8 mouse cellular contexts compared by ENCODE assay signal in genomic region chr9:62341701-62342440, GRCm38 (mm10). TPM values are rescaled to one million over a fixed set of nuclear protein-coding genes. Genes with fewer than 3 reads are reported as not detected.
DNase-seq lines count a peak whose midpoint lies in the region; ATAC-seq and TF ChIP-seq lines count a peak whose summit lies in the region.

No protein-coding gene starts in this region.

- H3K4me3 ChIP-seq in embryonic facial prominence, embryonic 13.5 days, result peak overlapping the region; percentile 88
- H3K4me3 ChIP-seq in hindbrain, postnatal 0 days (ENCODE audit: low read length), result peak overlapping the region; percentile 88
- H3K4me3 ChIP-seq in lung, postnatal 0 days (ENCODE audit: low read depth, low read length), result peak overlapping the region; percentile 90

- DNase-seq in heart, adult 18-20 months, result peak; percentile 43 to 77
- DNase-seq in heart, adult 8-10 months (ENCODE audit: low spot score), result no peak
- peak; percentile 46 for DNase-seq in MN1 (ENCODE audit: low spot score)
- DNase-seq in hindbrain, postnatal 0 days (ENCODE audit: low spot score), result peak; percentile 48
- DNase-seq in lung, postnatal 0 days (ENCODE audit: low spot score), result peak; percentile 38
- DNase-seq in right cerebral cortex, postnatal 4 days, result peak; percentile 44
- DNase-seq in frontal cortex, postnatal 36 days (ENCODE audit: low spot score in 2 of 2), result no peak

- no peak for ATAC-seq in embryonic facial prominence, embryonic 13.5 days (ENCODE audit: insufficient number of reproducible peaks, insufficient read depth, low FRiP score, low TSS enrichment, low read depth)
- 0 out of 2 replicates have a peak, but pooled peaks have one; percentile 0 for ATAC-seq in hindbrain, postnatal 0 days
- ATAC-seq in lung, postnatal 0 days, result no peak

- TF ChIP-seq CTCF in hindbrain, postnatal 0 days (IDR thresholded peaks at IDR 0.05; ENCODE audit: low read depth), result no peak
- TF ChIP-seq CTCF in lung, postnatal 0 days (IDR thresholded peaks at IDR 0.05), result no peak

- no peaks in the 10 kb centered on the region for H3K27me3 ChIP-seq in embryonic facial prominence, embryonic 13.5 days
- H3K27me3 ChIP-seq in hindbrain, postnatal 0 days (ENCODE audit: insufficient read depth, low read length), result no peaks in the 10 kb centered on the region
- H3K27me3 ChIP-seq in lung, postnatal 0 days (replicated peaks; ENCODE audit: insufficient read depth, low read length), result no peaks in the 10 kb centered on the region

- peak overlapping the region; percentile 71 for H3K4me2 ChIP-seq in embryonic facial prominence, embryonic 13.5 days
- H3K4me2 ChIP-seq in hindbrain, postnatal 0 days (ENCODE audit: low read depth, low read length), result peak overlapping the region; percentile 92
- peak overlapping the region; percentile 80 for H3K4me2 ChIP-seq in lung, postnatal 0 days (replicated peaks; ENCODE audit: low read depth, low read length)

- peak overlapping the region; percentile 95 for H3K9ac ChIP-seq in embryonic facial prominence, embryonic 13.5 days
- H3K9ac ChIP-seq in hindbrain, postnatal 0 days (replicated peaks; ENCODE audit: low read length), result peak overlapping the region; percentile 99
- H3K9ac ChIP-seq in lung, postnatal 0 days (replicated peaks; ENCODE audit: low read depth), result peak overlapping the region; percentile 98

- H3K27ac ChIP-seq in embryonic facial prominence, embryonic 13.5 days, result peak overlapping the region; percentile 99
- peak overlapping the region; percentile 100 for H3K27ac ChIP-seq in hindbrain, postnatal 0 days
- peak overlapping the region; percentile 100 for H3K27ac ChIP-seq in lung, postnatal 0 days (ENCODE audit: low read length)

- TF ChIP-seq EP300 in lung, postnatal 0 days (IDR thresholded peaks at IDR 0.05), result no peak

- H3K9me3 ChIP-seq in embryonic facial prominence, embryonic 13.5 days, result no peaks in the 10 kb centered on the region
- H3K9me3 ChIP-seq in hindbrain, postnatal 0 days (ENCODE audit: low read length), result no peaks in the 10 kb centered on the region
- H3K9me3 ChIP-seq in lung, postnatal 0 days (ENCODE audit: low read length), result no peaks in the 10 kb centered on the region

- no peaks in the 10 kb centered on the region for H3K36me3 ChIP-seq in embryonic facial prominence, embryonic 13.5 days
- no peaks in the 10 kb centered on the region for H3K36me3 ChIP-seq in hindbrain, postnatal 0 days (ENCODE audit: insufficient read depth, low read length)
- H3K36me3 ChIP-seq in lung, postnatal 0 days (ENCODE audit: insufficient read depth, low read length), result no peaks in the 10 kb centered on the region

- H3K4me1 ChIP-seq in embryonic facial prominence, embryonic 13.5 days, result peaks cover 25% of the 10 kb centered on the region
- H3K4me1 ChIP-seq in hindbrain, postnatal 0 days (ENCODE audit: insufficient read depth, low read length), result peaks cover 23% of the 10 kb centered on the region
- peaks cover 9% of the 10 kb centered on the region; the same call in 1 of the 2 replicates for H3K4me1 ChIP-seq in lung, postnatal 0 days (ENCODE audit: insufficient read depth, low read depth, low read length)

- WGBS in embryonic facial prominence, embryonic 13.5 days, result under 1% methylated on average over 52 of the region's 54 CpGs
- WGBS in hindbrain, postnatal 0 days, result under 1% methylated on average over 52 of the region's 54 CpGs
- under 1% methylated on average over 51 of the region's 54 CpGs for WGBS in lung, postnatal 0 days

RNA-seq across cellular contexts. Expression of gene Anp32a, which starts 0.8 kb away (rescaled TPM):
- 100 to 1,000 TPM; 180 to 184 TPM for total RNA-seq in heart, adult 18-20 months (2021)
- 100 to 1,000 TPM; 196 to 226 (median 214) TPM for total RNA-seq in heart, adult 8-10 months (2022)
- 237 and 292 TPM in 2 replicates for polyA plus RNA-seq in embryonic facial prominence, embryonic 13.5 days (2015; fragmentation: Nextera tagmentation; extraction: Ambion mirVana)
- total RNA-seq in hindbrain, postnatal 0 days (2014; rRNA removed), result 50.7 and 57.2 TPM in 2 replicates
- 112 and 116 TPM in 2 replicates for polyA plus RNA-seq in hindbrain, postnatal 0 days (2015; fragmentation: Nextera tagmentation; extraction: Ambion mirVana)
- 101 and 141 TPM in 2 replicates for polyA plus RNA-seq in lung, postnatal 0 days (2015; fragmentation: Nextera tagmentation; extraction: Ambion mirVana)

RNA-seq across cellular contexts. Expression of gene Spesp1, which starts 59.9 kb away (rescaled TPM):
- total RNA-seq in heart, adult 18-20 months (2021), result not detected
- not detected for total RNA-seq in heart, adult 8-10 months (2022)
- polyA plus RNA-seq in embryonic facial prominence, embryonic 13.5 days (2015; fragmentation: Nextera tagmentation; extraction: Ambion mirVana), result not detected in 2 replicates
- not detected in 2 replicates for total RNA-seq in hindbrain, postnatal 0 days (2014; rRNA removed)
- not detected in 2 replicates for polyA plus RNA-seq in hindbrain, postnatal 0 days (2015; fragmentation: Nextera tagmentation; extraction: Ambion mirVana)
- polyA plus RNA-seq in lung, postnatal 0 days (2015; fragmentation: Nextera tagmentation; extraction: Ambion mirVana), result not detected in 2 replicates

Comparison
In these comparisons a context has a peak if more than half of its experiments do, and no peak if none do; other contexts are left out.
1. DNase-seq: peak in heart, adult 18-20 months (2 of 2), MN1 (single experiment), hindbrain, postnatal 0 days (single experiment), lung, postnatal 0 days (single experiment) and right cerebral cortex, postnatal 4 days (single experiment); none in heart, adult 8-10 months (single experiment) and frontal cortex, postnatal 36 days (0 of 2).
2. Peak in every context shown above with its lines, with median percentiles within 50 percentile points of each other: H3K27ac ChIP-seq, H3K4me2 ChIP-seq, H3K4me3 ChIP-seq and H3K9ac ChIP-seq.